Mouse (Mus musculus) liver, postnatal 0 days (tissue): Measurements from ENCODE around the gene Fam131c. TPM values are rescaled to one million over a fixed set of nuclear protein-coding genes. Genes with fewer than 3 reads are reported as not detected.
A peak's percentile ranks its signal among the peaks of the same experiment; 100 is the strongest.

ENCODE experiments used
- ATAC-seq: fragments of 200-750 bp; cut with Nextera tagmentation; 2 replicates; pipeline ENCODE4 v1.8.0; 2017; ENCODE audit warnings: mild to moderate bottlenecking, moderate library complexity
- DNase-seq: peaks from one replicate; pipeline ENCODE4 v3.0.0-alpha.2; 2016
- H3K27ac ChIP-seq: fragments of 300-500 bp; sonication (generic); 2 replicates; pipeline ENCODE4 v1.5.1; 2014; ENCODE audit warnings: antibody characterized with exemption, moderate library complexity, mild to moderate bottlenecking, low read depth
- H3K27me3 ChIP-seq: fragments of 300-500 bp; sonication (generic); 2 replicates; pipeline ENCODE4 v1.6.1; 2014; ENCODE audit warnings: low read length, control low read depth, mixed read lengths; ENCODE audit not compliant: insufficient read depth
- H3K36me3 ChIP-seq: fragments of 300-500 bp; sonication (generic); replicated peaks from 2 replicates; pipeline ENCODE4 v1.6.1; 2014; ENCODE audit warnings: mild to moderate bottlenecking, control low read depth, low read length, moderate library complexity, mixed read lengths; ENCODE audit not compliant: insufficient read depth
- H3K4me1 ChIP-seq: fragments of 300-500 bp; sonication (generic); 2 replicates; pipeline ENCODE4 v1.6.1; 2014; ENCODE audit warnings: antibody characterized with exemption, mild to moderate bottlenecking, control low read depth; ENCODE audit not compliant: insufficient read depth
- H3K4me2 ChIP-seq: fragments of 300-500 bp; sonication (generic); 2 replicates; pipeline ENCODE4 v1.6.1; 2014; ENCODE audit warnings: low read depth, mild to moderate bottlenecking, low read length, moderate library complexity, mixed read lengths
- H3K4me3 ChIP-seq: fragments of 300-500 bp; sonication (generic); 2 replicates; pipeline ENCODE4 v1.5.1; 2014; ENCODE audit warnings: low read depth, low read length
- H3K9ac ChIP-seq: fragments of 300-500 bp; sonication (generic); replicated peaks from 2 replicates; pipeline ENCODE4 v1.6.1; 2014; ENCODE audit warnings: mild to moderate bottlenecking, moderate library complexity
- H3K9me3 ChIP-seq: fragments of 300-500 bp; sonication (generic); 2 replicates; pipeline ENCODE4 v1.6.1; 2016; ENCODE audit warnings: mild to moderate bottlenecking, control low read depth, low read length, mixed read lengths
- CTCF ChIP-seq: sonication (generic); IDR thresholded peaks from 2 replicates; pipeline ENCODE4 v1.5.1; 2016; ENCODE audit warnings: antibody characterized with exemption, low read depth
- EP300 ChIP-seq: IDR thresholded peaks from 2 replicates; pipeline ENCODE4 v1.6.1; 2016; ENCODE audit warnings: antibody characterized with exemption, low read depth, mild to moderate bottlenecking
- WGBS: fragments of 180-500 bp; shearing (Covaris S2); extraction: QIAGEN DNeasy Blood & Tissue Kit; methylation state at CpG from one replicate; pipeline ENCODE4 v1.1.7; 2014; ENCODE audit not compliant: insufficient replicate concordance; 5-methylcytosine and 5-hydroxymethylcytosine counted together
- polyA plus RNA-seq: library from polyadenylated mRNA; unstranded; fragments of >200 nt; fragmentation: Nextera tagmentation; extraction: Ambion mirVana; gene quantifications from 2 replicates; pipeline ENCODE4 v1.2.1, GENCODE M21; 2015

Fam131c gene
- polyA plus RNA-seq, 1 experiment from 2014 or later = 0.53 TPM

- Histone ChIP-seq H3K4me3 (no peak overlapping the region), H3K9me3 (no peaks in the 10 kb centered on the region), H3K27me3 (peaks cover 12% of the 10 kb centered on the region), H3K4me2 (no peak overlapping the region), H3K27ac (peak overlapping the region; percentile 44; the same call in 1 of the 2 replicates), H3K9ac (no peak overlapping the region), H3K4me1 (peaks cover 5% of the 10 kb centered on the region; the same call in 1 of the 2 replicates), H3K36me3 (no peaks in the 10 kb centered on the region)
- TF ChIP-seq CTCF (peak; percentile 92), EP300 (peak; percentile 88)
- DNase-seq = peak; percentile 90
- ATAC-seq = peak; percentile 89
- 24% methylated on average over 11 of the region's 11 CpGs for WGBS
Measured at GRCm38 (mm10) chr4:141362937-141363548, 5.0 kb upstream of the Fam131c start.

GRCm38 (mm10) chr4:141365126-141365525 is 2.9 kb upstream of the Fam131c start:
- 58% methylated on average over 8 of the region's 8 CpGs for WGBS
- Histone ChIP-seq H3K27ac (no peak overlapping the region), H3K9me3 (no peaks in the 10 kb centered on the region), H3K9ac (no peak overlapping the region), H3K4me1 (peaks cover 8% of the 10 kb centered on the region; the same call in 1 of the 2 replicates), H3K4me2 (no peak overlapping the region), H3K27me3 (peaks cover 21% of the 10 kb centered on the region), H3K36me3 (no peaks in the 10 kb centered on the region), H3K4me3 (no peak overlapping the region)
- TF ChIP-seq CTCF (no peak), EP300 (no peak)
- no peak for DNase-seq
- ATAC-seq = no peak

GRCm38 (mm10) chr4:141365876-141366275 is 2.1 kb upstream of the Fam131c start:
- TF ChIP-seq EP300 (no peak), CTCF (no peak)
- DNase-seq = no peak
- Histone ChIP-seq H3K4me2 (no peak overlapping the region), H3K4me3 (no peak overlapping the region), H3K9me3 (no peaks in the 10 kb centered on the region), H3K9ac (no peak overlapping the region), H3K4me1 (peaks cover 8% of the 10 kb centered on the region; the same call in 1 of the 2 replicates), H3K36me3 (no peaks in the 10 kb centered on the region), H3K27me3 (peaks cover 21% of the 10 kb centered on the region), H3K27ac (no peak overlapping the region)
- 50% methylated on average over 6 of the region's 7 CpGs for WGBS
- ATAC-seq = no peak

GRCm38 (mm10) chr4:141372426-141372825 is 4.4 kb downstream of the Fam131c start:
- peaks cover 8% of the 10 kb centered on the region; the same call in 1 of the 2 replicates for H3K4me1 ChIP-seq
- no peak overlapping the region for H3K4me3 ChIP-seq
- H3K27me3 ChIP-seq = peaks cover 13% of the 10 kb centered on the region
- no peak overlapping the region for H3K9ac ChIP-seq
- no peak overlapping the region for H3K4me2 ChIP-seq
- WGBS = 89% methylated on average over 5 of the region's 5 CpGs
- no peaks in the 10 kb centered on the region for H3K36me3 ChIP-seq
- no peak for TF ChIP-seq EP300
- TF ChIP-seq CTCF = no peak
- H3K27ac ChIP-seq = no peak overlapping the region
- ATAC-seq (no peak), DNase-seq (no peak)
- H3K9me3 ChIP-seq = no peaks in the 10 kb centered on the region

- 63% methylated on average over 8 of the region's 8 CpGs for WGBS
- no peaks in the 10 kb centered on the region for H3K4me1 ChIP-seq
- H3K9ac ChIP-seq = no peak overlapping the region
- no peak overlapping the region for H3K27ac ChIP-seq
- H3K36me3 ChIP-seq = no peaks in the 10 kb centered on the region
- ATAC-seq (no peak), DNase-seq (no peak)
- no peak for TF ChIP-seq CTCF
- no peak for TF ChIP-seq EP300
- H3K27me3 ChIP-seq = peaks cover 46% of the 10 kb centered on the region
- H3K4me2 ChIP-seq = no peak overlapping the region
- H3K9me3 ChIP-seq = no peaks in the 10 kb centered on the region
- H3K4me3 ChIP-seq = no peak overlapping the region
Measured at GRCm38 (mm10) chr4:141379674-141380073, 11.7 kb downstream of the Fam131c start.

- ATAC-seq (no peak), DNase-seq (no peak)
- Histone ChIP-seq H3K36me3 (no peaks in the 10 kb centered on the region), H3K9me3 (no peaks in the 10 kb centered on the region), H3K27ac (no peak overlapping the region), H3K27me3 (peaks cover 48% of the 10 kb centered on the region), H3K4me1 (no peaks in the 10 kb centered on the region), H3K4me3 (peak overlapping the region; percentile 10; the same call in 1 of the 2 replicates), H3K9ac (no peak overlapping the region), H3K4me2 (peak overlapping the region; percentile 45; the same call in 1 of the 2 replicates)
- TF ChIP-seq CTCF (no peak), EP300 (no peak)
- 1% methylated on average over 18 of the region's 25 CpGs for WGBS
Measured at GRCm38 (mm10) chr4:141382406-141382805, 14.4 kb downstream of the Fam131c start.
